Mouse (Mus musculus) midbrain, postnatal 0 days (tissue): ENCODE results near the gene Lin7a. TPM values are rescaled to one million over a fixed set of nuclear protein-coding genes. Genes with fewer than 3 reads are reported as not detected.

Experiments used
- ATAC-seq: fragments of 200-750 bp; cut with Nextera tagmentation; 2 replicates; pipeline ENCODE4 v1.8.0; 2017; ENCODE audit warnings: moderate number of reproducible peaks, mild to moderate bottlenecking, moderate TSS enrichment, moderate library complexity; ENCODE audit not compliant: low FRiP score
- DNase-seq: peaks from one replicate; pipeline ENCODE4 v3.0.0-alpha.2; 2015; ENCODE audit warnings: low spot score
- H3K27ac ChIP-seq: fragments of 300-500 bp; sonication (generic); 2 replicates; pipeline ENCODE4 v1.5.1; 2014; ENCODE audit warnings: low read depth, mild to moderate bottlenecking, low read length, mixed read lengths
- H3K27me3 ChIP-seq: fragments of 300-500 bp; sonication (generic); 2 replicates; pipeline ENCODE4 v1.6.1; 2014; ENCODE audit warnings: low read length, control low read depth, mixed read lengths; ENCODE audit not compliant: insufficient read depth
- H3K36me3 ChIP-seq: fragments of 300-500 bp; sonication (generic); 2 replicates; pipeline ENCODE4 v1.6.1; 2014; ENCODE audit warnings: low read length, control low read depth, mixed read lengths; ENCODE audit not compliant: insufficient read depth
- H3K4me1 ChIP-seq: fragments of 300-500 bp; sonication (generic); 2 replicates; pipeline ENCODE4 v1.6.1; 2014; ENCODE audit warnings: mild to moderate bottlenecking, control low read depth, antibody characterized with exemption, low read length, mixed read lengths; ENCODE audit not compliant: insufficient read depth
- H3K4me2 ChIP-seq: fragments of 300-500 bp; sonication (generic); 2 replicates; pipeline ENCODE4 v1.6.1; 2014; ENCODE audit warnings: low read depth, mild to moderate bottlenecking, low read length, mixed read lengths; ENCODE audit not compliant: poor library complexity, severe bottlenecking
- H3K4me3 ChIP-seq: fragments of 300-500 bp; sonication (generic); 2 replicates; pipeline ENCODE4 v1.5.1; 2014; ENCODE audit warnings: low read depth, mild to moderate bottlenecking, low read length, moderate library complexity
- H3K9ac ChIP-seq: fragments of 300-500 bp; sonication (generic); replicated peaks from 2 replicates; pipeline ENCODE4 v1.6.1; 2014; ENCODE audit warnings: mild to moderate bottlenecking, low read length, moderate library complexity, mixed read lengths; ENCODE audit not compliant: poor library complexity, severe bottlenecking
- H3K9me3 ChIP-seq: fragments of 300-500 bp; sonication (generic); 2 replicates; pipeline ENCODE4 v1.6.1; 2016; ENCODE audit warnings: low read length, control low read depth
- CTCF ChIP-seq: IDR thresholded peaks from 2 replicates; pipeline ENCODE4 v1.5.1; 2016; ENCODE audit warnings: antibody characterized with exemption, mild to moderate bottlenecking
- WGBS: fragments of 180-500 bp; shearing (Covaris S2); extraction: QIAGEN DNeasy Blood & Tissue Kit; methylation state at CpG from one replicate; pipeline ENCODE4 v1.1.7; 2014; 5-methylcytosine and 5-hydroxymethylcytosine counted together
- polyA plus RNA-seq: library from polyadenylated mRNA; unstranded; fragments of >200 nt; fragmentation: Nextera tagmentation; extraction: Ambion mirVana; gene quantifications from 2 replicates; pipeline ENCODE4 v1.2.1, GENCODE M21; 2015
- total RNA-seq: library from RNA; depleted of rRNA; stranded (reverse); fragments of >200 nt; gene quantifications from 2 replicates; pipeline ENCODE4 v1.2.3, GENCODE M21; 2014

The Lin7a gene
- total and polyA plus RNA-seq, 2 experiments from 2014 or later = 28.5 to 41.7 TPM

GRCm38 (mm10) chr10:107344200-107344599 lies 72.7 kb downstream of the Lin7a start:
- no peak overlapping the region for H3K4me2 ChIP-seq
- no peaks in the 10 kb centered on the region for H3K27me3 ChIP-seq
- no peaks in the 10 kb centered on the region for H3K9me3 ChIP-seq
- no peak for DNase-seq
- H3K9ac ChIP-seq = no peak overlapping the region
- no peaks in the 10 kb centered on the region for H3K4me1 ChIP-seq
- WGBS = 59% methylated on average over 3 of the region's 3 CpGs
- ATAC-seq = no peak
- no peak for TF ChIP-seq CTCF
- no peak overlapping the region for H3K4me3 ChIP-seq
- H3K27ac ChIP-seq = no peak overlapping the region
- no peaks in the 10 kb centered on the region for H3K36me3 ChIP-seq

GRCm38 (mm10) chr10:107347842-107348241 lies 76.4 kb downstream of the Lin7a start:
- H3K9me3 ChIP-seq = no peaks in the 10 kb centered on the region
- H3K4me1 ChIP-seq = no peaks in the 10 kb centered on the region
- 67% methylated on average over 3 of the region's 3 CpGs for WGBS
- H3K4me2 ChIP-seq = no peak overlapping the region
- no peak overlapping the region for H3K4me3 ChIP-seq
- no peak overlapping the region for H3K9ac ChIP-seq
- TF ChIP-seq CTCF = no peak
- no peak overlapping the region for H3K27ac ChIP-seq
- no peaks in the 10 kb centered on the region for H3K36me3 ChIP-seq
- ATAC-seq (no peak), DNase-seq (no peak)
- H3K27me3 ChIP-seq = no peaks in the 10 kb centered on the region

GRCm38 (mm10) chr10:107351696-107352485 lies 80.4 kb downstream of the Lin7a start:
- ATAC-seq (no peak), DNase-seq (no peak)
- H3K27me3 ChIP-seq = no peaks in the 10 kb centered on the region
- H3K4me1 ChIP-seq = no peaks in the 10 kb centered on the region
- no peak overlapping the region for H3K9ac ChIP-seq
- H3K4me3 ChIP-seq = no peak overlapping the region
- no peaks in the 10 kb centered on the region for H3K9me3 ChIP-seq
- H3K4me2 ChIP-seq = no peak overlapping the region
- H3K36me3 ChIP-seq = no peaks in the 10 kb centered on the region
- H3K27ac ChIP-seq = no peak overlapping the region
- WGBS = 29% methylated on average over 6 of the region's 6 CpGs
- no peak for TF ChIP-seq CTCF

- Histone ChIP-seq H3K27ac (no peak overlapping the region), H3K9ac (no peak overlapping the region), H3K9me3 (no peaks in the 10 kb centered on the region), H3K36me3 (no peaks in the 10 kb centered on the region), H3K4me1 (no peaks in the 10 kb centered on the region), H3K4me3 (no peak overlapping the region), H3K4me2 (no peak overlapping the region), H3K27me3 (no peaks in the 10 kb centered on the region)
- DNase-seq = no peak
- 97% methylated on average over 3 of the region's 3 CpGs for WGBS
- no peak for TF ChIP-seq CTCF
- ATAC-seq = no peak
Measured at GRCm38 (mm10) chr10:107353483-107353882, 82.0 kb downstream of the Lin7a start.

GRCm38 (mm10) chr10:107358443-107359040 lies 87.1 kb downstream of the Lin7a start:
- Histone ChIP-seq H3K4me2 (no peak overlapping the region), H3K9ac (no peak overlapping the region), H3K4me3 (no peak overlapping the region), H3K27me3 (no peaks in the 10 kb centered on the region), H3K36me3 (no peaks in the 10 kb centered on the region), H3K4me1 (no peaks in the 10 kb centered on the region), H3K27ac (no peak overlapping the region), H3K9me3 (no peaks in the 10 kb centered on the region)
- DNase-seq (no peak), ATAC-seq (no peak)
- no peak for TF ChIP-seq CTCF
- WGBS = 91% methylated on average over 6 of the region's 6 CpGs

- H3K4me3 ChIP-seq = no peak overlapping the region
- no peaks in the 10 kb centered on the region for H3K36me3 ChIP-seq
- no peaks in the 10 kb centered on the region for H3K4me1 ChIP-seq
- H3K27ac ChIP-seq = no peak overlapping the region
- H3K27me3 ChIP-seq = no peaks in the 10 kb centered on the region
- no peak for DNase-seq
- H3K9ac ChIP-seq = no peak overlapping the region
- ATAC-seq = no peak
- TF ChIP-seq CTCF = no peak
- no peaks in the 10 kb centered on the region for H3K9me3 ChIP-seq
- no peak overlapping the region for H3K4me2 ChIP-seq
Measured at GRCm38 (mm10) chr10:107359296-107359695, 87.8 kb downstream of the Lin7a start.
